Mouse (Mus musculus) common myeloid progenitor, adult 5-6 weeks (primary cell): ENCODE measurements around the gene Pdzd2. TPM values are rescaled to one million over a fixed set of nuclear protein-coding genes. Genes with fewer than 3 reads are reported as not detected.

ENCODE experiments used
- ATAC-seq: replicated peaks from 2 replicates; pipeline ENCODE4 v1.8.0; 2016; ENCODE audit warnings: low read depth, mild to moderate bottlenecking, moderate TSS enrichment, inconsistent platforms; ENCODE audit not compliant: poor library complexity, severe bottlenecking
- total RNA-seq: library from RNA; stranded (forward); fragments of 200-1000, 187-1606 nt; gene quantifications from 2 replicates; pipeline ENCODE4 v1.2.3, GENCODE M21; 2017

The Pdzd2 gene
- total RNA-seq, 1 experiment from 2014 or later = 0.82 TPM

- no peak for ATAC-seq
These were observed 110.6 kb downstream of the Pdzd2 start for GRCm38 (mm10) chr15:12629164-12629563.

- no peak for ATAC-seq
These were observed 111.3 kb downstream of the Pdzd2 start for GRCm38 (mm10) chr15:12628451-12628850.

- ATAC-seq = peak; percentile 45
These were observed 112.8 kb downstream of the Pdzd2 start for GRCm38 (mm10) chr15:12626930-12627329.

GRCm38 (mm10) chr15:12626166-12626565, 113.6 kb downstream of the Pdzd2 start:
- ATAC-seq = no peak; the same call in 1 of the 2 replicates

GRCm38 (mm10) chr15:12625524-12625923, 114.2 kb downstream of the Pdzd2 start:
- ATAC-seq = no peak

- ATAC-seq = no peak
These were observed 116.2 kb downstream of the Pdzd2 start for GRCm38 (mm10) chr15:12623521-12623920.

- ATAC-seq = no peak
These were observed 117.0 kb downstream of the Pdzd2 start for GRCm38 (mm10) chr15:12622701-12623100.

- ATAC-seq = no peak
These were observed 117.6 kb downstream of the Pdzd2 start for GRCm38 (mm10) chr15:12622093-12622643.

GRCm38 (mm10) chr15:12619273-12619672, 120.5 kb downstream of the Pdzd2 start:
- no peak for ATAC-seq

- peak; percentile 93 for ATAC-seq
These were observed 122.1 kb downstream of the Pdzd2 start for GRCm38 (mm10) chr15:12617651-12618050.

GRCm38 (mm10) chr15:12617220-12617619, 122.5 kb downstream of the Pdzd2 start:
- peak; percentile 56 for ATAC-seq

- ATAC-seq = no peak
These were observed 124.5 kb downstream of the Pdzd2 start for GRCm38 (mm10) chr15:12614944-12615878.

GRCm38 (mm10) chr15:12614011-12614410, 125.7 kb downstream of the Pdzd2 start:
- ATAC-seq = no peak

- ATAC-seq = no peak
These were observed 126.6 kb downstream of the Pdzd2 start for GRCm38 (mm10) chr15:12612944-12613675.

GRCm38 (mm10) chr15:12608090-12608489, 131.6 kb downstream of the Pdzd2 start:
- ATAC-seq = no peak

GRCm38 (mm10) chr15:12606306-12606705, 133.4 kb downstream of the Pdzd2 start:
- peak; percentile 67 for ATAC-seq

GRCm38 (mm10) chr15:12605239-12605993, 134.3 kb downstream of the Pdzd2 start:
- peak; percentile 28; the same call in 1 of the 2 replicates for ATAC-seq

- ATAC-seq = no peak
These were observed 136.1 kb downstream of the Pdzd2 start for GRCm38 (mm10) chr15:12603674-12604073.

- ATAC-seq = no peak
These were observed 146.6 kb downstream of the Pdzd2 start for GRCm38 (mm10) chr15:12593094-12593493.

- peak; percentile 55 for ATAC-seq
These were observed 147.1 kb downstream of the Pdzd2 start for GRCm38 (mm10) chr15:12592628-12593027.
